Mouse (Mus musculus) B cell, adult 62 days (primary cell): ENCODE results near the gene Rasgef1a. TPM values are rescaled to one million over a fixed set of nuclear protein-coding genes. Genes with fewer than 3 reads are reported as not detected.

Source experiments
- total RNA-seq: library from RNA; stranded (reverse); gene quantifications from 4 replicates; pipeline ENCODE4 v1.2.4, GENCODE M21; 2023

Rasgef1a gene
- total RNA-seq: 0.27 to 0.55 TPM (median 0.35 TPM) in 4 replicates

GRCm38 (mm10) chr6:118010756-118011615 lies at the start of gene Rasgef1a:
Rasgef1a (plus strand) TSS chr6:118011438.

GRCm38 (mm10) chr6:118138731-118139709 lies 127.8 kb downstream of the Rasgef1a start, which contains the start of gene Csgalnact2:
Csgalnact2 (minus strand) TSS chr6:118139140.

Other genes starting within 250 kb of the Rasgef1a start
- 8.5 to 12.7 TPM (median 10.7 TPM) in 4 replicates for gene Zfp637, start 170.3 kb upstream of the Rasgef1a start, total RNA-seq
- 2.1 to 2.6 TPM (median 2.5 TPM) in 4 replicates for gene Zfp239, start 149.3 kb upstream of the Rasgef1a start, total RNA-seq
- 681 to 748 TPM (median 710 TPM) in 4 replicates for gene Hnrnpf, start 111.1 kb upstream of the Rasgef1a start, total RNA-seq
- gene Fxyd4, start 73.7 kb upstream of the Rasgef1a start, total RNA-seq: 1.5 to 2.4 TPM in 2 of 4 replicates, not detected in the others
- gene Csgalnact2, start 127.7 kb downstream of the Rasgef1a start, total RNA-seq: 18.4 to 22.1 TPM (median 20.9 TPM) in 4 replicates
- 0.17 to 0.19 TPM in 2 of 4 replicates, not detected in the others for gene Ret, start 186.3 kb downstream of the Rasgef1a start, total RNA-seq